Mouse (Mus musculus) layer of hippocampus, adult 8-10 months (tissue): ENCODE results near the gene Nyx. TPM values are rescaled to one million over a fixed set of nuclear protein-coding genes. Genes with fewer than 3 reads are reported as not detected.
"Not testable (repeated sequence)": the region's sequence is repeated elsewhere in the genome, so short reads cannot be mapped to it uniquely, and the experiment has no call there.

Source experiments
- DNase-seq, 2 experiments: peaks; one replicate each; pipeline ENCODE4 v3.0.0; 2022; ENCODE audit warnings: low spot score in 2 of 2
- total RNA-seq, 4 experiments: library from RNA; stranded (reverse); gene quantifications; 2 replicates each; pipeline ENCODE4 v1.2.4; 2022

Gene Nyx
- 1 to 10 TPM in 1 of 4 experiments, under 1 TPM in 3; 0.57 to 1.1 (median 0.69) TPM for total RNA-seq

GRCm38 (mm10) chrX:13465810-13466209 is at the start of gene Nyx:
Nyx (plus strand) TSS chrX:13466110.
- no peak for DNase-seq

- DNase-seq = no peak
These were observed 43.9 kb upstream of the Nyx start for GRCm38 (mm10) chrX:13422047-13422446.

- no peak for DNase-seq
These were observed 34.5 kb upstream of the Nyx start for GRCm38 (mm10) chrX:13431421-13431820.

- DNase-seq = not testable (repeated sequence)
These were observed 29.9 kb upstream of the Nyx start for GRCm38 (mm10) chrX:13436042-13436441.

GRCm38 (mm10) chrX:13456544-13456943 is 9.4 kb upstream of the Nyx start:
- not testable (repeated sequence) for DNase-seq

- DNase-seq = no peak
These were observed 7.1 kb upstream of the Nyx start for GRCm38 (mm10) chrX:13458766-13459165.

- peak; percentile 58 to 84 for DNase-seq
These were observed 4.3 kb upstream of the Nyx start for GRCm38 (mm10) chrX:13461266-13462261.

- no peak for DNase-seq
These were observed 2.9 kb upstream of the Nyx start for GRCm38 (mm10) chrX:13462982-13463517.

GRCm38 (mm10) chrX:13466681-13467080 is 771 bp downstream of the Nyx start:
- no peak for DNase-seq

GRCm38 (mm10) chrX:13467121-13467571 is 1.2 kb downstream of the Nyx start:
- DNase-seq = no peak

GRCm38 (mm10) chrX:13469160-13470116 is 3.5 kb downstream of the Nyx start:
- DNase-seq = peak; percentile 57 to 69

- no peak for DNase-seq
These were observed 6.0 kb downstream of the Nyx start for GRCm38 (mm10) chrX:13471925-13472324.

- no peak for DNase-seq
These were observed 6.9 kb downstream of the Nyx start for GRCm38 (mm10) chrX:13472751-13473225.

- no peak for DNase-seq
These were observed 9.5 kb downstream of the Nyx start for GRCm38 (mm10) chrX:13475382-13475781.

GRCm38 (mm10) chrX:13477596-13477995 is 11.7 kb downstream of the Nyx start:
- no peak for DNase-seq

- no peak for DNase-seq
These were observed 12.4 kb downstream of the Nyx start for GRCm38 (mm10) chrX:13478298-13478697.

GRCm38 (mm10) chrX:13479570-13479969 is 13.7 kb downstream of the Nyx start:
- DNase-seq = no peak

GRCm38 (mm10) chrX:13482576-13482975 is 16.7 kb downstream of the Nyx start:
- DNase-seq = no peak

- DNase-seq = no peak
These were observed 18.5 kb downstream of the Nyx start for GRCm38 (mm10) chrX:13484447-13484846.

- no peak for DNase-seq
These were observed 23.1 kb downstream of the Nyx start for GRCm38 (mm10) chrX:13489001-13489400.

- no peak for DNase-seq
These were observed 23.9 kb downstream of the Nyx start for GRCm38 (mm10) chrX:13489761-13490160.
